Mouse (Mus musculus) gastrocnemius, postnatal 25 days (tissue): Measurements from ENCODE around the gene Pmepa1. TPM values are rescaled to one million over a fixed set of nuclear protein-coding genes. Genes with fewer than 3 reads are reported as not detected.

Experiments
- DNase-seq: peaks from one replicate; pipeline ENCODE4 v3.0.0; 2022
- long read RNA-seq, 2 experiments: library from polyadenylated mRNA; stranded (forward); transcript quantifications; one replicate each; pipeline ENCODE4 v2.0.0; 2021
- total RNA-seq, 2 experiments: library from RNA; stranded (reverse); gene quantifications; 1 replicate in 1 of 2; 2 replicates in 1 of 2; pipeline ENCODE4 v1.2.3; 2021

Gene Pmepa1
- total RNA-seq: 10 to 100 TPM; 18.2 to 19.2 TPM
- long read RNA-seq, experiment 1, full-length matches to known transcripts: 34 of 42 reads
- long read RNA-seq, experiment 1, partial matches to known transcripts: 0 of 42 reads
- long read RNA-seq, experiment 1, other reads (novel, unspliced or antisense): 8 of 42 reads
- long read RNA-seq, experiment 2, full-length matches to known transcripts: 31 of 34 reads
- long read RNA-seq, experiment 2, partial matches to known transcripts: 0 of 34 reads
- long read RNA-seq, experiment 2, other reads (novel, unspliced or antisense): 3 of 34 reads

DNA sequence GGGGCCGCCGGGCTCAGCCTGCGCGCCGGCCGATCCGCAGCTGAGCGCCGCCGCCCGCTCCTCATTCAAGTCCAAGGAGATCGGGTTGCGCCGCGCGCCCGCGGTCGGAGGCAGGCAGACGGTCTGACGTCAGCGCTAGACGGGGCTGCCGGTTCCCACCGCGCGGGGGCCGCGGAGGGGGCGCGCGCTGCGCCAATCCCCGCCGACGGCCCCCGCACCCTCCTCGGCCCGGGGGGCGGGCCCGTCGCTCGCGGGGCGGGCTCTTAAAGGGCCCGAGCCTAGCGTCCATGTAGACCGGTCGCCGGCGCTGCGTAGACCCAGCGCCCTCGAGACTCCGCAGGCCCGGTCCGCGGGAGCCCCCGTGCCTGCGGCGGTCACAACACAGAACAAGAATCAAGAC is at the start of gene Pmepa1:
Pmepa1 (minus strand) TSS at position 125 of the 400 bp plus-strand sequence.
- peak; percentile 94 for DNase-seq

DNA sequence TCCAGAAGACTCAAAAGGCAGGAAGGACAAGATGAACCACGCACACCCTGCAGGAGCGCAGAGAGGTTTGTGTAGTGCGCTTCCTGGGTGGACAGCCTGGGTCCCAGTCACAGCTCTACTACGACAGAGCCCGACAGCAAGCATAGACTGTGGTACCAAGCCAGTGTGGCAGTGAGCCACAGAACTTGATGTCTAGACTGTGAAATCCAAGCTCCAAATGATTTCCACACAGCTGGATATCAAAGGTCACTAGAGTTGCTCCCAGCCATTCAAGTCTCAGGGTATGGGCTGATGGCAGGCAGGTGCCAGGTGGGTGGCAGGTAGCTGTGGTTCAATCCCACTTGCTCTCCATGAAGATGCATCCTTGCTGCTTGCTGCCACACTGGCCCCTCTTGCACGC is 45.4 kb upstream of the Pmepa1 start:
- peak; percentile 37 for DNase-seq

DNA sequence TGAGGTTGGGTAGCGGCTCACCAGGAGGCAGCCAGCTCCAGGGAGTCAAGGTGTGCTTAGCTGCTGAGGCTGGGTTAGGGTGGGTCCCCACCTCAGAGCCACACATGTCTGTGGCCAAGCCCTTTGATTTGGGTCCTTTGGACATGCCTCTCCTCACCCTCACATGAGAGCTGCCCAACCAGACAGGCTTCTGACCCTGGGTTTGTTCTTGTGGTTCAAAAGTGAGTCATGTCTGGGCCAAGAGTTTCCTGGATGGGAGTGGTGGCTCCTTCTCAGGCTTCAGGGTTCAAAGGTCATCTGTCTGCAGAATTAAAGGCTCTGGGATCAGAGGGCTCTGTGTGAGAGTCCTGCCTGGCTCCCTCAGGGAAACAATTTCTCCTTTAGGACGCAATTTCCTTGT is 44.9 kb upstream of the Pmepa1 start:
- DNase-seq: no peak

DNA sequence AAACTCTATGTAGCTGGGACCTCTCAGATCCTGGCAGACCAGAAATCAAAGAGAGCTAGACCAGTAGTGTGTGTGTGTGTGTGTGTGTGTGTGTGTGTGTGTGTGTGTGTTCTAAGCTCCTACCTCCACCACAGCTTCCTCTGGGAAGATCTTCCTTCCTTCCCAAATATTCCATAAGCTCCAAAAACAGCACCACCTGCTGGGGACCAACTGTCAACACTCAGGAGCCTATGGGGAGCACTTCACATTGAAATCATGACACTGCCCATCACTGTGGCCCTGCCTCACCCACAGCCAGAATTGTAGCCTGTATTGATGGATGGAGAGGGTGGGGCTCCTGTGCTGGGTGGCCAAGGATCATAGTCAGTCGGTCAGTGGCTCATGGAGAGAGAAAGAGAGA is 38.0 kb upstream of the Pmepa1 start:
- no peak for DNase-seq

DNA sequence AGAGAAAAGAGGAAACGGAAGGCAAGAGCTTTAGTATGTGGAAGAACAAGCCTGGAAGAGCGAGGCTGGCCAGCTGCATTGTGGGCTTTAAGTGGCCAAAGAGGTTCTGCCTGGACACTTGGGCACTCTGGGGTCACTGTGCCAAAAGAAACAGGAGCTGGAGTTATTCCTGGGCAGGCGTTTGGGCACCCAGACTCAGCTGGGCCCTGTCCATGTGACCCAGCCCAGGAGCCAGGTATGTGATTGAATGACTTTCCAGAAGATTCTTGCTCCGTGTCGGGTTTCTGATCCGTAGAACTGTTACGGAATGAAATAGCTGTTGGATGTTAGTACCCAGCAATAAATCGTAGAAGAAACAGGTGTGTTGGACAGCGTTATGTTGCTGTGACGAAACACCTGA is 32.2 kb upstream of the Pmepa1 start:
- peak; percentile 80 for DNase-seq

DNA sequence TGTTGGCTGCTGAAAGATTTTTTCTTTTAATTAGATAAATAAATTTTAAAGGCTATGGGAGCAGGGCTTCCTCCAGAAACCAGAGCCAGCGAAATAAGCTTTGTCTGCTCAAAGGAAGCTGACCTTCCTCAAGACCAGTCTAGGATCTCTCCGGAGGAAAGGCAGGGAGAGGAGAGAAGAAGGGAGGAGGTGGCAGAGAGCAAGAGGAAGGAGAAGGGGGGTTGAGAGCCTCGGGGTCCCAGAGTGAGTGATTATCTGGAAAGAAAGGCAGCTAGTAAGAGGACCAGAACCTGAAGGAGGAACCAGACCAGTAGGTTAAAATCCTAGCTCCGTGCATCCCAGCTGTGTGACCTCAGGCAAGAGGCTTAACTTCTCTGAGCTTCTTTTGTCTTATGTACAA is 31.7 kb upstream of the Pmepa1 start:
- no peak for DNase-seq

DNA sequence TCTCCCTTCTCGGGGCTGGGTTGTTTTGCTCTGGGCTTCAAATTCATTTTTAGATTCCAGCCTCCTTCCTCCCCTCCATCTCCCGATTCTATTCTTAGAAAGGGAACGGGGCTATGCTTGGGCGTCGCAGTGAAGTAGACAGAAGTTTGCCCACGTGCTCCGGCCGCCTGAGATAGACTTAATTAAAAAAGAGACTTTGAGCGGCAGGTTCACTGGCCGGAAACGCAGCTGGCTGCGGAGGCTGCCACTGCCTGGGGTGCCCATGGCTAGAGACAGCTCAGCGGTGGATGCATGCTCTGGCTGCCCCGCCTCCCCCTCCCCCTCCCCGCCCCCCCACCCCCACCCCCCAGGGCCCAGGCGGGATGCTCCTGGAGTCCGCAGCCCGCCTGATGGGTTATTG is 31.2 kb upstream of the Pmepa1 start:
- peak; percentile 18 for DNase-seq

DNA sequence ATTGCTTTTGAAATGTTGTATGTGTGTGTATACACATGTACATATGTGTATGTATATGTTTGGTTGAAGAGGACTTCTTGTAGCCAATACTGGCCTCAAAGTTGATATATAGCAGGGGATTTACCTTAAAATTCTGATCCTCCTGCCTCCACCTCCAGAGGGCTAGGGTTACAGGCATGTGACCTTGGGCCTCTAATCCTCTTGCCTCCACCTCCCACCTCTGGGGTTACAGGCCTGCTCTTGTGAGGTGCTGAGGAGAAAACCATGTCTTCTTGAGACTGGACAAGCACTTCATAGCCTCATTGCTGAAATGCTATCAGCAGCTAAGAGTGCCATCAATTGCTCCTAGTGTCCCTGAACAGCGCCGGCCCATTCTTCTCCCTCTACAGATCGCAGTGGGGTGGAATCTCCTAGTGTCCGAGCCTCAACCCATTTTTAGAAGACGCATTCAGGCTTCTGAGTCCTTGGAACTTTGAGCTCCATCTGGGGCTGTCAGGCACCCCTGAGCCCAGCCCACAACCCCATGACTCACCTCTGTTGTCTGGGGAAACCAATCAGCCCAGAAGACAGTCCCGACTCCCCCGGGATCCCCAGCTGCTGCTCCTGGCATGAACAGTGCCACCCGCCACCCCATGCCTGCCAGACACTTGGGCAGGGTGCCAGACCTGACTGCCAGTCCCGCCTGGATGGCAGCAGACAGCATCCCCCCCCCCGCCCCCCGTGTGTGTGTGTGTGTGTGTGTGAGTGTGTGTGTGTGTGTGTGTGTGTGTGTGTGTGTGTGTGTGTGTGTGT is 30.6 kb upstream of the Pmepa1 start:
- DNase-seq: peak; percentile 68

DNA sequence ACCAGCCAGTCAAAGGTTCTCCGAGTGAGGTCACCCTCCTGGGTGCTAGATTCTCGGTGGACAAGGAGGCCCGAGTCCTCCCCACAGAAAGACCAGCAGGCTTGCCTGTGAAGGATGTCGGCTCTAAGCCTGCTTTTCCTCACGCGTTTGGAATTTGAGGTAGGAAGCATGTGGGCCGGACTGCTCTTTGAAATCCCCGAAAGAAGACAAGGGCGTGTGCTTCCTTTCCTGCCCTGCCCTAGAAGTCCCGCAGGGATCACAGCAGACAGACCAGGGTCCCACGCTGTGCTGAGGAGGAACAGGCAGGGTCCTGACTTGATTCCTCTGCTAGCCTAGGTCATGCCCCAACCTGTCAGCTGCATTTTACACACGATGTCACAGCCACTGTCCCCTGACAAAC is 28.7 kb upstream of the Pmepa1 start:
- DNase-seq: no peak

DNA sequence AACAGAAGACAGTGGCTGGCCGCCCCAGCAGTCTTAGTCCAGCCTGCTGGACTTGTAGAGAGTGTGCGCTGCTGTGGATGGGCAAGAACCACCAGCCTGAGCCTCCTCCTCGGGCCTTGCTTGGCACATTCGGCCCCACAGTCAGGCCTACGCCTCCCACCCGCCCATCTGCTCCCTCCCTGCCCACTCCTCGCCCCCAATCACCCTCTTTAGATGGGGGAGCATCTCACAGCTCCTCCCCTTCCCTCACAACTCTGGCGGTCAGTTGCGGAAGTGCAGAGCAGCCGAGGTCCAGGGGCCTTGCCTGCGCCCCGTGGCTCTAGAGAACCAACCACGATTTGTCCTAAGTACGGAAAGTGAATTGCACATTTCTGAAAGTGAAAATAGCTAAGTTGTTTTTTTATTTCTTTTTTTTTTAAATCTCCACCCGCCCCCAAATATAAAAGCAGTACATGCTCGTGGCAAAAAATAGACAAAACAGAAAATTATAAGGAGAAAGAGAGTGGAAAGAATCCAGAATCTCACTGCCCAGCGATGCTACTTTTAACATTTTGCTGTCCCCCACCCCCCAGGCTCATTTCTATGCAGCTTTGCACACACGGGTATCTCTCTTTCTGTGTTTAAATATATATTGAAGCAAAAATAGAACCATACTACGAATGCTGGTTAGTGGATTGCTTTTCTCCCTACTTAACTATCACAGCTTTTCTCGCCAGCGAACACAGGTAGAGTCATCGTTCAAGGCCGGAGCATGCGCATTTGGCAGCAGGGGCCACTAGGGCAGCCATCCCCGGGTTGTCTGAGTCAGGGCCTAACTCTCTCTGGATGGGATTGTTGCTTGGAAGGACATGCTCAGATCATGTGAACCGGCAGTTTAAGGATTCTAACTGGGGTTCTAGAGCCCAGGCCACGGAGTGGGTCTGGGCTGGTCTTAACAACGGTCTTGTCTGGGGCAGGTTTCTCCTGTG is 24.6 kb upstream of the Pmepa1 start:
- DNase-seq: peak; percentile 25

DNA sequence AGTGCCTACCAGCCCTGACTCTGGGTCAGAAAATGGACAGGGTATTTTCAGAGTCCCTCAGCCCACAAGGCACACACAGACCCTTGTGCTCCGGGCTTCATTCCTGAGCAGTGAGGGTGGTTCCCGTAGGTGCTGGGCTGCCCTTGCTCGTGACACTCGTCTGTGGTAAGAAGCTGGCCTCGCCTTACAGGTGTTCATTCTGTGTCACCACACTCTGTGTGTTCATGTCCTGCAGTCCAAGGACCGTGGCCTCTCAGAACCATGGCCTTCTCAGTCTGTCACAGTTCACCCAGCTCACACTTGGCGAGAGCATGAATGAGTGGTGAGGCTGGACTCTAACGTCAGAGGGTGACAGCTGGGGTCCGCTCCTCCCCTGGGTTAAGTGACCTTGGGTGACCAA is 20.1 kb upstream of the Pmepa1 start:
- no peak for DNase-seq

DNA sequence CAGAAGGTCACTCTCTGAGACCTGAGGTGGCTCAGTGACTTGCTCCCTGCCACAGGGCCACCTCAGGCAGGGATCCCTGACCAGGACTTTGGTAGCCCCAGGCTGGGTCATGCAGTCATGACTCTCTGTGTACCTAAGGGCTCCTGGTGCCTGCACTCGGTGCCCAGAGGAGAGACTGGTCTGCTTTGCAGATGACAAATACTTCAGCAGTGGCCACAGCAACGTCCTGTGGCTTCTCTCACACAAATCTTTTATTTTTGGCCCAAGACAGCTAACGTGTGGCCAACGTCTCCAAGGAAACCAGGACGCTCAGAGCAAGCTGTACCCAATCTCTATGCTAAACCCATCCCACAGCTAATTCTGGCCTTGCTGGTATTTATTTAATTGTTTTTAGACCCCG is 16.7 kb upstream of the Pmepa1 start:
- no peak for DNase-seq

DNA sequence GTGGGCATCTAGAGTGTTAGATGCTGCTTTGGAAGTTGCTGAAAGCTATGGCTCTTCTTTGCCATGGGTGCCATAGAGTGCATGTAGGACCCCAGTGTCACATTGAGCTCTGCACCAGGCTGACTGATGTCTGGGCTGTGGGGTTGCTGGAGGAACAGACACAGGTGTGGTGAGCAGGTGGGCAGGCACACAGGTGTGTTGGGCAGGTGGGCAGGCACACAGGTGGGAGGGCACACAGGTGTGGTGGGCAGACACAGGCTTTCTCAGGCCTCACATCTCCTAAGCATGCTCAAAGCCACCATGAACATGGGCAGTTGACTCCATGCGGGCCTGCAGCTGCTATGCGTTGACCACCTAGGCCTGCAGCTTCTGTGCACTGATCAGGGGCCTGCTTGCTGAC is 16.2 kb upstream of the Pmepa1 start:
- DNase-seq: no peak

DNA sequence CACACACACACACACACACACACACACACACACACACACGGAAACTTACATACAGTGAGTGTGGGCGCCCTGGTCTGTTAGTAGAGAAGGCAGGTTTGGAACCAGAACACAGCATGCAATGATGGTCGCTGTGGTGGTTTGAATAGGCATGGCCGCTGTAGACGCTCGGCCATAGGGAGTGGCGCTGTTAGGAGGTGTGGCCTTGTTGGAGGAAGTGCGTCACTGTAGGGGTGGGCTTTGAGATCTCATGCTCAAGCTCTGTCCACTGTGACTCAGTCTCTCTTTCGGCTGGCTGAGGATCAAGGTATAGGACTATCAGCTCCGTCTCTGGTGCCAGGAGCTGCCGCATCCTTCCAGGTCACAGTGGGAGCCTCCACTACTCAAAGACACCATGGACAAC is 14.6 kb upstream of the Pmepa1 start:
- no peak for DNase-seq

DNA sequence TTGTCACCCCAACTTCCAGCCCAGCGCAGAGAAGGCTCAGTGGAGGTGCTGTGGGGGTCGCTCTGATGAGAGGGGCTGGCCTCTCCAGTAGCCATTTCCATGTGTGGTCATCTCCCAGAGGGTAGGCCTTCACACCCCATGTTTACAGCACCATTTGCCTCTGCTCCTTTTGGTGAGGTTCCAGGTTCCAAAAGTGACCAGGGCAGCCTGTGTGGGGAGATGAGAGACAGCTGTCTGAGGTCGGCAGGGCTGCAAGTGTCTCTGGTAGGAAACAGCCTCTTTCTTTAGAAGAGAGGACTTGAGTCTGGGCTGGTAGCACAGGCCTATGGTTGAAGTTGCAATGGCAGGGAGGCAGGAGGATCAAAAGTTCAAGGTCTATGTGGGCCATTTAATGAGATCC is 13.6 kb upstream of the Pmepa1 start:
- no peak for DNase-seq

DNA sequence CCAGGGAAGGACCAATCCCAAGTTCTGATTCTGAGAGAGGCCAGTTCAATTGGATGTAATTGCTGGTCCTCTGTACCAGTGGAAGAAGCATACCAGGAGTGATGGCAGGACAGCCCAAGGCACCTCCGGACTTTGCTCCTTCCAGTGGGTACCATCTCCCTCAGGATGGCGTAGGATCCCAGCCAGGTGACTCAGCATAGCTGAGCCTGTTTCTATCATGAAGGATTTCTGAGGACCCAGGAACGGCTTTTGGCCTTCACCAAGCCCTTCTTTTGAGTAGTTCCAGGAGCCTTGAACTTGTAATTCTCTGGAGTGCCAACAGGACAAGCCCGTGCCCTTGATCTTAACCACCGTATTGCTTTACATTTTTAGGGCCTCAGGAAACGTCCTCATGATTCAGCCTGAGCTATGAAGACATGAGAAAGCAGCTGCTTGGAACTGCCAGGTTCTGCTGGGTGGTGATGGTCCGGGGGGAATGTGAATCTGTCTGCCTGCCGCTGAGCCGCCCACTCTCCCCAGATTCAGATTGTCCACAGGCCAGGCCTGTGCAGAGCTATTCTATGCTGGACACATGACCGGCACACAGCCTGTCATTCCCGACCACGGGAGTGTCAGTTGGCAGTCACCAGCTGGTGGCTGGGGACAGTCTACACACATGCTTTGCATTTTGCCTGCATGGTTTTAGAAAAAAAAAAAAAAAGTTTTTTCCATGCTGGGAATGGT is 9.6 kb upstream of the Pmepa1 start:
- no peak for DNase-seq

DNA sequence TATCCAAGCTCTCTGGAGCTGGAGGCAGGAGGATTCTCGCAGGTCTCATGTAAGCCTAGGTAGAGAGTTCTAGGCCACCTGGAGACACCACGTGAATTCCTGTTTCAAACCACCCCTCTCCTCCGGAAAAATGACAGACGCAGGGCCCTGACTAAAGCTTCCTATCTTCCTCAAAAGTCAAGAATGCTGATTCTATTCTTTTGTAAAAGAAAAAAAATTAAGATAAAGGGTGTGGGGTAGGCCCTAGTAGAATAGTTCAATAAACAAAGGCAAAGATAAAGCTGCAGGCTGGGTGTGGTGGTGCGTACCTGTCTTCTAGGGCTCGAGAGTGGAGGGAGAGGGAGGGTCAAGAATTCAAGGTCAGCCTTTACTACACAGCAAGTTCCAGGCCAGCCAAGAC is 8.4 kb upstream of the Pmepa1 start:
- no peak for DNase-seq

DNA sequence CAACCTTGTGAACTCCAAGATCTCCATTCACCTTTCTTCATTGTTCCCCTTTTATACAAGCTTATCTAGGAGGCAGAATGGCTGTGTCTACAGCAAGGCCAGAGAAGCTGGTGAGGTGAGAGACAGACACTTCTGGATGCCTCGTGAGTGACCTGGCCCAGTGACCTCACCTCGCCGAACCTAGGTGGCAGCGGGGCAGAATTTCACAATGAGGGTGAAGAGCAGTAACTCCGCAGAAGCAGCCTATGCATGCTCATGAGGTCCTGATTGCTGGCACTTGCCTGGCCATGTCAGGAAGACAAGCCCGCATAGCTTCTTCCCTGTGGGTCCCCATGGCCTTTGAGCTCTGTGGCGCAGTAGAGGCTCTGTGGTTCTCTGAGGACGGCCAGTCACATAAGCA is 5.9 kb upstream of the Pmepa1 start:
- DNase-seq: no peak

DNA sequence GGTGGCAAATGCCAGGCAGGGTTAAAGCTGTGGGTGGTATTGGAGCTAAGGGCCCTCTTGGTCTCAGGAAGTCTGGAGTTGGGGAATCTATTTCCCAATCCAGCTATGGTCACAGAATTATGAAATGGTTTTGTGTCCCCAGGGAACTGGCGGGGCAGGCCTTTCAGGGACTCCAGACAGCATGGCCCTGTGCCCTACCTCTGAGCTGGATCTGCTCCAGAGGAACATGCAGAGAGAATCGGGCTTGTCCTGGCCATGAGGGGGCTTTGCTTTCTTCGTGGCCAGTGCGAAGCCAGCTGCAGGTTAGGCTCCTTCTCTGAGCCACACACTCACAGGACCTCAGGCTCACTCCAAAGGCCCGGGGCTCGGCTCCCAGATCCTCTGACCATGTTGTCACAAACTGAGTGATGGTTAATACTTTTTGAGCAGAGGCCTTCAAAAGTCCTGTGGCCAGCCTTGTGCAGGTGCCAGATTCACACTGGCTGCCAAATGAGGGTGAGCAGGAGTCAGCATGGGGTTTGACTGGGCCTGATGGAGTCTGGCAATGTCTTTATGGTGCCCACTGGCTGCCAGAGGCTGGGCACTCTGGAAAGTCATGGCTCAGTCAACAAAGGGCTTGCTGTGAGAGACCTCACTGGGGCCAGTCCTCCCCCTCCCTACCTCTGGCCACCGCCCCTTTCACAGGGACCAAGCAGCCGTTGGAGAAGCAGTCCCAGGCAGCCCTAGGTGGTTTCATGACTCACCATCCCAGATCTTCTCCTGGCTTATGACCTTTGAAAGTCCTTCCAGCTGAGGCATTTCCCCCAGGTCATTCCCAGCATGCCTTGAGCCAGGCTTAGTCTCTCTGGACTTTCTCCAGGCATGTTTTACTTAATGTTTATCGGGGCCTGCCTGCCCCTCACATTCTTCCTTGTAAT is 4.9 kb upstream of the Pmepa1 start:
- DNase-seq: peak; percentile 46

DNA sequence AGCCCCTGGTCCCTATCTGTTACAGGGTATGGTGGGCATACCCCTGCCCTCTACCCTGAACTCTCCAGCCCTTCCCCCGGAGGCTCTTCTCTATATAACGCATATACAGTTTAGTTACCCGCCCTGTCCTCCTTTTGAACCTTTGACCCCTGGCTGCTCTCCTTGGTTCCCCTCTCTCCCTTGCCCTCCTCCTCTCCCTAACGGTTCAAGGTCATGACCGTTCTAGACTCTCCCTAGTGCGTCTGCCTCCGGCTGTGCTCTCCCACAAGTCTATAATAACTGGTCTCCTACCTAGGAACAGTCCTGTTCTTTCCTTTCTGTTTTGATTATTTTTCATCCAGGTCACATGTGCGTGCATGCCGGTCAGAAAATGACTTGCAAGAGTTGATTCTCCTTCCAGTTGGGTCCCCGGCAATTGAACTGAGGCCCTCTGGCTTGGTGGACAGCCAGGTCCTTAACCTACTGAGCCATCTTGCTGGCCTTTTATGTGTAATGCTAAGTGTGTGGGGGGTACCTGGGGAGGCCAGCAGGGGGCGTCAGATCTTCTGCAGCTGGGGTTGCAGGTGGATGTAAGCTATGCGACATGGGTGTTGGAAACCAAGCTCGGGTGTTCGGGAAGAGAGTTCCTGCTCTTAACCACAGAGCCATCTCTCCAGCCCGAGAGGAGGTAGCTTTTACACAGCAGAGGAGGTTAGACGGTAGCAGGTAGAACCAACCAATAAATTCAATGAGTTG is 2.7 kb upstream of the Pmepa1 start:
- no peak for DNase-seq
